Mouse (Mus musculus) heart, postnatal 0 days (tissue): ENCODE results near the gene Pak7.

ENCODE experiments used
- CTCF ChIP-seq: IDR thresholded peaks from 2 replicates; pipeline ENCODE4 v1.5.1; 2016; ENCODE audit warnings: antibody characterized with exemption, control low read depth, low read depth
- EP300 ChIP-seq: IDR thresholded peaks from 2 replicates; pipeline ENCODE4 v1.6.1; 2016; ENCODE audit warnings: antibody characterized with exemption, low read depth

- no peak for TF ChIP-seq EP300
- no peak for TF ChIP-seq CTCF
These were observed 278.8 kb downstream of the Pak7 start for GRCm38 (mm10) chr2:136109038-136109363.
